Mouse (Mus musculus): ENCODE data around the gene Cog5.

The Cog5 gene

GRCm38 (mm10) chr12:31825821-31826220 is 171.2 kb downstream of the Cog5 start:
- DNase-seq: no peak

GRCm38 (mm10) chr12:31826476-31826875 is 171.8 kb downstream of the Cog5 start:
- no peak for DNase-seq

GRCm38 (mm10) chr12:31835480-31835879 is 180.8 kb downstream of the Cog5 start:
- DNase-seq: no peak

GRCm38 (mm10) chr12:31836211-31836610 is 181.5 kb downstream of the Cog5 start:
- peak; percentile 2 for DNase-seq

GRCm38 (mm10) chr12:31838521-31838920 is 183.9 kb downstream of the Cog5 start:
- DNase-seq: no peak

- DNase-seq: no peak
Observed at GRCm38 (mm10) chr12:31839249-31839648, 184.6 kb downstream of the Cog5 start.

- DNase-seq: no peak
Observed at GRCm38 (mm10) chr12:31846077-31846476, 191.4 kb downstream of the Cog5 start.

- no peak for DNase-seq
Observed at GRCm38 (mm10) chr12:31848630-31849415, 194.2 kb downstream of the Cog5 start.

GRCm38 (mm10) chr12:31849601-31850000 is 194.9 kb downstream of the Cog5 start:
- DNase-seq: no peak

- no peak for DNase-seq
Observed at GRCm38 (mm10) chr12:31854039-31854438, 199.4 kb downstream of the Cog5 start.

GRCm38 (mm10) chr12:31854817-31855216 is 200.1 kb downstream of the Cog5 start:
- DNase-seq: no peak

- no peak for DNase-seq
Observed at GRCm38 (mm10) chr12:31857784-31858183, 203.1 kb downstream of the Cog5 start.

GRCm38 (mm10) chr12:31862668-31863538 is 208.2 kb downstream of the Cog5 start:
- no peak for DNase-seq

- no peak for DNase-seq
Observed at GRCm38 (mm10) chr12:31876775-31877174, 222.1 kb downstream of the Cog5 start.

GRCm38 (mm10) chr12:31882736-31883135 is 228.1 kb downstream of the Cog5 start:
- DNase-seq: no peak

- no peak for DNase-seq
Observed at GRCm38 (mm10) chr12:31884365-31884764, 229.7 kb downstream of the Cog5 start.

- DNase-seq: no peak
Observed at GRCm38 (mm10) chr12:31885084-31885483, 230.4 kb downstream of the Cog5 start.

- no peak for DNase-seq
Observed at GRCm38 (mm10) chr12:31885844-31886606, 231.4 kb downstream of the Cog5 start.

- DNase-seq: no peak
Observed at GRCm38 (mm10) chr12:31890685-31891084, 236.0 kb downstream of the Cog5 start.

GRCm38 (mm10) chr12:31892079-31892478 is 237.4 kb downstream of the Cog5 start:
- no peak for DNase-seq

GRCm38 (mm10) chr12:31892771-31893170 is 238.1 kb downstream of the Cog5 start:
- DNase-seq: no peak

- DNase-seq: peak; percentile 13
Observed at GRCm38 (mm10) chr12:31895095-31895734, 240.5 kb downstream of the Cog5 start.

GRCm38 (mm10) chr12:31895888-31896287 is 241.2 kb downstream of the Cog5 start:
- DNase-seq: peak; percentile 57

Data from embryo, embryonic 11 days (tissue).